Mouse (Mus musculus) stomach, embryonic 14.5 days (tissue): ENCODE results near the gene Vsig10. TPM values are rescaled to one million over a fixed set of nuclear protein-coding genes. Genes with fewer than 3 reads are reported as not detected.

ENCODE experiments used
- ATAC-seq: fragments of 200-750 bp; cut with Nextera tagmentation; 2 replicates; pipeline ENCODE4 v1.8.0; 2017; ENCODE audit warnings: low read depth, moderate TSS enrichment; ENCODE audit not compliant: insufficient number of reproducible peaks, insufficient read depth, low FRiP score
- H3K27ac ChIP-seq: fragments of 300-500 bp; sonication (generic); 2 replicates; pipeline ENCODE4 v1.5.1; 2014; ENCODE audit warnings: mild to moderate bottlenecking, low read length, moderate library complexity, mixed read lengths
- H3K27me3 ChIP-seq: fragments of 300-500 bp; sonication (generic); 2 replicates; pipeline ENCODE4 v1.6.1; 2014; ENCODE audit warnings: low read length, control low read depth, mixed read lengths; ENCODE audit not compliant: control insufficient read depth, insufficient read depth
- H3K36me3 ChIP-seq: fragments of 300-500 bp; sonication (generic); 2 replicates; pipeline ENCODE4 v1.6.1; 2014; ENCODE audit warnings: mild to moderate bottlenecking, control low read depth, low read length, moderate library complexity, mixed read lengths; ENCODE audit not compliant: control insufficient read depth, insufficient read depth
- H3K4me1 ChIP-seq: fragments of 300-500 bp; sonication (generic); 2 replicates; pipeline ENCODE4 v1.6.1; 2014; ENCODE audit warnings: low read length, control low read depth, mixed read lengths; ENCODE audit not compliant: control insufficient read depth, insufficient read depth
- H3K4me2 ChIP-seq: fragments of 300-500 bp; sonication (generic); replicated peaks from 2 replicates; pipeline ENCODE4 v1.6.1; 2014; ENCODE audit warnings: low read depth, low read length, control low read depth
- H3K4me3 ChIP-seq: fragments of 300-500 bp; sonication (generic); 2 replicates; pipeline ENCODE4 v1.5.1; 2014; ENCODE audit warnings: low read depth, low read length, control low read depth
- H3K9ac ChIP-seq: fragments of 300-500 bp; sonication (generic); replicated peaks from 2 replicates; pipeline ENCODE4 v1.6.1; 2014; ENCODE audit warnings: low read depth, mild to moderate bottlenecking, control low read depth, low read length, moderate library complexity, mixed read lengths
- H3K9me3 ChIP-seq: fragments of 300-500 bp; sonication (generic); 2 replicates; pipeline ENCODE4 v1.6.1; 2016; ENCODE audit warnings: low read depth, low read length, control low read depth; ENCODE audit not compliant: control insufficient read depth
- WGBS: fragments of 180-500 bp; shearing (Covaris S2); extraction: QIAGEN DNeasy Blood & Tissue Kit; methylation state at CpG from one replicate; pipeline ENCODE4 v1.1.7; 2014; 5-methylcytosine and 5-hydroxymethylcytosine counted together
- polyA plus RNA-seq: library from polyadenylated mRNA; unstranded; fragments of >200 nt; fragmentation: Nextera tagmentation; extraction: Ambion mirVana; gene quantifications from 2 replicates; pipeline ENCODE4 v1.2.1, GENCODE M21; 2014

The Vsig10 gene
- polyA plus RNA-seq, 1 experiment from 2014 or later = 14.5 TPM

DNA sequence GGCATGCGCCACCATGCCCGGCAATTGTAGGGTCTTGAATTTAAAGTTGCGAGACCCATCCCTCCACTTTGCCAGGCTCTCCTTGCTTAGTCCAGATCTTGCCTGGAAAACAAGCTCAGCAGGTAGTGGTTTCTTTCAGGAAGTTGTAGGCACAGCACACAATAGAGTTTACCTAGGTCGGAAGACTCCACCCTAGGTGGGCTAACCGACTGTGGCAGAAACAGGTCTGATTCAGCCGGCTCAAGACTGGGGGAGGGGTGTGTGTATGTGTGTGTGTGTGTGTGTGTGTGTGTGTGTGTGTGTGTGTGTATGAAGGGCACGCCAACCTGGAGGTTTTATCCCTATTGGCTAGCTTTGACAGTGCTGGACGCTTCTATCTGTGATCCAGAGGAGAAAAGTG is 84.7 kb downstream of the Vsig10 start:
- Histone ChIP-seq H3K9ac (no peak overlapping the region), H3K27me3 (no peaks in the 10 kb centered on the region), H3K36me3 (no peaks in the 10 kb centered on the region), H3K4me1 (no peaks in the 10 kb centered on the region), H3K27ac (no peak overlapping the region), H3K9me3 (no peaks in the 10 kb centered on the region), H3K4me2 (no peak overlapping the region), H3K4me3 (no peak overlapping the region)
- 82% methylated on average over 8 of the region's 8 CpGs for WGBS
- no peak for ATAC-seq

Other genes with a start within 250 kb of the Vsig10 start
- 41.0 and 47.6 TPM in 2 replicates for gene Suds3, start 203.0 kb upstream of the Vsig10 start, polyA plus RNA-seq
- 22.0 and 24.8 TPM in 2 replicates for gene Taok3, start 199.0 kb upstream of the Vsig10 start, polyA plus RNA-seq
- 706 and 729 TPM in 2 replicates for gene Pebp1, start 31.5 kb upstream of the Vsig10 start, polyA plus RNA-seq
- 40.0 and 53.1 TPM in 2 replicates for gene Wsb2, start 38.2 kb downstream of the Vsig10 start, polyA plus RNA-seq
- gene Rfc5, start 70.0 kb downstream of the Vsig10 start, polyA plus RNA-seq = 91.7 and 102 TPM in 2 replicates
- gene Ksr2, start 94.9 kb downstream of the Vsig10 start, polyA plus RNA-seq = 0.69 and 0.78 TPM in 2 replicates